Mouse (Mus musculus): ENCODE results near the gene B3gnt6.
"Not testable (repeated sequence)": the region's sequence is repeated elsewhere in the genome, so short reads cannot be mapped to it uniquely, and the experiment has no call there.

B3gnt6 gene

DNA sequence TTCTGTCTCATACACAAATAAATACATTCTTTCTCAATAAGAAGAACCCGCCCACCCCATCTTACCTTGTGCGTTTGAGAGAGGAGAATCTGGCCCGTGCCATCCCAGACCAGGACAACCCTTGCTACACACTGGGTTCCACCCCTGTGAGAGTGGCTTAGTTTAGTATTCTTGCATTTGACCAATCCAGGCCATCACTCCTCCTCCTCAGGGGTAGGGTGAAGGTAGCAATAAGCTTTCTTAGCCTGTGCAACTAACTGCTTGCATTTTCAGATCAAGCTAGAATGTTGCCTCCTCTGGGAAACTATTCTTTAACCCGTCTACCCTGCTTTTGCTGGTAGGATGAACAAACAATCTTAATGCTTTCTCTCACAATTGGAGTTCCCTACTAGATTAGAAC, at the start of gene B3gnt6:
TSS of gene B3gnt6 (minus strand) at position 101 of the 400 bp plus-strand sequence.
- no peak for ATAC-seq (ENCODE audit: low TSS enrichment)

DNA sequence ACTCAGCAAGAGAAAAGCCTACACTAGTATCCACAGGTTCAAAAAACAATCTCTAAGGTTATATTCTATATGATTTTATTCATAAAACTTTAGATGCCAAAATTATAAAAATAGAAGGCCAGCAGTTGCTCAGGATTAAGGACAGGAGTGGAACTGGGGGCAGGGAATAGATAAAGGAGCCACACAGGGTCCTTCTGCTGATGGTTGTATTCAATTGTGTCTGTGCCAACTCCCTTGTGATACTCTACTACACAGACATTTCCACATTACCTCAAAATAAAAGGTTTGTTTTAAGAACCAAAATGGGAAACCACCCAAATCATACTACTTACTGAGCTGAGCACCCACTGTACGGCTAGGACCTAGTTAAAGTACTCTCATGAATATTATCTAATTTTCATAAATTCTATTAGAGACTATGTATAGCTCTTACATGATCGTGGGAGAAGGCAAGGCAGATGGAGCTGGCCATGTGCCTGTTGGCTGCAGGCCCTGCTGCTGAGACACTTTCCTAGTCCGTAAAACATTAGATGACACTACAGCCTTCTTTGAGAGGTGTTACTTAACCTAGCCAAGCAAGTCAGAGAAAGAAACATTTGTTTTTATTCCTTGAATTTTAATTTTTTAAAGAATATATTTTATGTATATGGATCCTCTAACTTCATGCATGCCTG, 37.5 kb upstream of the B3gnt6 start:
- peak; percentile 41; the same call in 1 of the 2 replicates for ATAC-seq (ENCODE audit: low TSS enrichment)

DNA sequence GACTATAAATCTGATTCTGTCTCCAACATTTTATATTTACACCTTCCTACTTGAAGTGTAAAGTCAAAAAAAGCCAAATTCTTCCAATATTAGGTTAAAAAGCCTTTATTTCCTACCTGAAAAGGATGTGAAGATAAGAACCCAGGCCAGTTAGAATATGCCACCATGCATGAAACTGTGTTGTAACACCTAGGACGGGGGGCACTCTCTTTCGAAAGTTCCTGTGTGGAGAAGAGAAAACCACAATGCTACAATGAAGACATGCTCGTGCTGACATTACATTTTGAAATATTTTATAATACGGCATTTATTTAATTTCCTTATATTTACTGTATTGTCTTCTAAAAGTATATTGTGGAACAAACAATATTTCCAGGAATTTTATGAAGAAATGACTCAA, 24.5 kb upstream of the B3gnt6 start:
- ATAC-seq (ENCODE audit: low TSS enrichment): no peak

DNA sequence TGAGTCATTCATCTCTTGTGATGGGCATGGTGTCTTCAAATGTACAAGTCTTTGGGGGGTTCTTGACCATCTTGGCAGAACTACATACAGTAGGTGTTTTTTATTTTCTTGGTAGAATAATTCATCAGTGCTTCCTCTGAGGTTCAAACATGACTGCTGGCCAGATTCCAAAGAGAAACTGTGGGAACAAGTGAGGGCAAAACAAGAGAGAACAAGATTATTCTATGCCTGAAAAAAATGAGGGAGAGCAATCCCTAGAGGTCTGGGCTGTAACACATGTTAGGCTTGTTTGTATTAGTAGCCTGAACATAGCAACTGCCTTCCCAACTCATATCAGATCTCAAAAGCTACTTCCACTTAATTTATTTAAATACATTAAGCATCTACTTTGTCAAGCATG, 17.4 kb upstream of the B3gnt6 start:
- ATAC-seq (ENCODE audit: low TSS enrichment): no peak

DNA sequence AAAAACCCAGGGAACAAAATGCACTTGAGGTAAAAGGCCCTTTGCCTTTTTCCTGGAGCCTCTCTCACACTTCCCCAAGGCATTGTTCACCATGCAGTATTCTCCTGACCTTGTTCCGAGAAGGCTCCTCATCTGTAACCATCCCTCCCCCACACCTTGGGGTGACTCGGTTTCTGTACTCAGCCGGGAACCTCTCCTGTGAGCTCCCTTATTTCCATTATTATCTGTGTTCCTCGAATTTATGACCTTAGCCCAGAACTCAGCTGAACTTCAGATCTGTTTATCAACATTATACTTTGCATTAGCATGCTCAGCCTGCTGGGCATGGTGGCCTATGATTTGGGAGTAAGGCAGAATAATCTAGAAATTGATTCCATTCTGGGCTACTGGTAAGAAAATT, 3.7 kb upstream of the B3gnt6 start:
- ATAC-seq (ENCODE audit: low TSS enrichment): no peak

DNA sequence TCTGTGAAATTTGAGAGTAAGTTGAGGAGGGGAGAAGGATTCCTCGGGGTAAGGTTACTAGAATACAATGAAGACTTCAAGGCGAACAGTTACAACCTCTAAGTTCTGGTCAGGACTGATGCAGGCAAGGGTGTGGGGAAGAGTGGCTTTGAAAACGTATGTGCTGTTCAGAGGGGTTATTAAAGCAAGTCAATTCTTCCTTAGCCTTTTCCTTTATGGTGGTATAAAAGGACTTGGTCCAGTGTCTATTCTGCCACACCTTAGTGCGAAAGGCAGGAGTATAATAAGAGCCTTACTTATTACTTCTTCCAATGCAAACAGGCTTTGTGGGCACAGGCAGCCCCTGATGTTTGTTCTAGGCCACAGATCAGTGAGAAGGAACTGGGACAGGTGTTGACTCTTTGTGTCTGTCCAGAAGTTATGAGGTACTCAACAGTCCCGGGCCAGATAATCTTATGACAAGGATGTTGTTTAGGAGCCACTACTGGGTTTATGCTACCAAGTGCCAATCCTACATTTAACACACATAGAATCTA, 2.3 kb upstream of the B3gnt6 start:
- ATAC-seq (ENCODE audit: low TSS enrichment): no peak

DNA sequence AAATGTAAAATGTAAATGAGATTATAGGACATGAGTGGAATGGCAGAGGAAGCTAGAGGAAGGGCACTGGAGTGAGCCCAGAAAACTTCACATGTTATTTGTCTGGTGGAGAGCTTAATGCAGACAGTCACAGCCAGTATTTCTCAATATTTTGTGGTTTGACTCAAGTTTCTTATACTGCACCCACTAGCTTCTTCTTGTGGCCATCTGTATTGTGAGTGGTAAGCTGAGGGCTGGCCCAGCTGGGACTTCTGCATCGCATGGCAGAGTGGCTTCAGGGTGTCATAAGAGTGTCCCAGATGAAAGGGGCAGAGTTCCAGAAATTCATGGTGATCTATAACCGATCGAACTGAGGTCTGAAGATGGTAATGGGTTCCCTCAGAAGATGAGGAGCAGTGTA, 1.1 kb upstream of the B3gnt6 start:
- ATAC-seq (ENCODE audit: low TSS enrichment): no peak

DNA sequence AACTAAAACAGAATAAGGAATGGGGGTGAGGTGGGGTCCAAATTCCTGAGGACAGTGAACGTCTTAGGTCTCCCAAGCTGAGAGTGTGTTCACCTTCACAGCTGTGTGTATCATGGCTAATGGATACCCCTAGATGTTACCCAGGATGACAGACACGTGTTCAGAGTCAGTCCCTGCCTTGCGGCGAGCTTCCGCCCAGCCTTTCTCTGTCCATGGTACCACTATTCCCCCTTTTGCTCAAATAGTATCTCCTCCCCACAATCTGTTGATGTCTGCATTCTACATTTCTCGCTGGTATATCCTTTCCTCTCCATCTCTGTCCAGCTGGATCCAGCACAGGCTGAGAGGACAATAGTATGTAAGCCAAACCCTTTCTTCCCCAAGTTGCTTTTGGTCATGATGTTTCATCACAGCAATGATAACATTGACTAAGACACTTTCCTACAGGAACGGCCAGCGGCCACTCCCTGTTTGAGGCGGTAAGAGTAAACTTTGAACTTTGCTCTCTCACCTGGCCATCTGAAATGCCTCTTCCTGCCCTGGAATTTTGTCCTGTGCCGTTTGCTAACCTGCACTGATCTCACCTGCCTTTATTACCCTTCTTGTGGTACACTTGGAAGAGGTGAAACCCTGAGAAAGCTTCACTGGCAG, 4.0 kb downstream of the B3gnt6 start:
- no peak for ATAC-seq (ENCODE audit: low TSS enrichment)

DNA sequence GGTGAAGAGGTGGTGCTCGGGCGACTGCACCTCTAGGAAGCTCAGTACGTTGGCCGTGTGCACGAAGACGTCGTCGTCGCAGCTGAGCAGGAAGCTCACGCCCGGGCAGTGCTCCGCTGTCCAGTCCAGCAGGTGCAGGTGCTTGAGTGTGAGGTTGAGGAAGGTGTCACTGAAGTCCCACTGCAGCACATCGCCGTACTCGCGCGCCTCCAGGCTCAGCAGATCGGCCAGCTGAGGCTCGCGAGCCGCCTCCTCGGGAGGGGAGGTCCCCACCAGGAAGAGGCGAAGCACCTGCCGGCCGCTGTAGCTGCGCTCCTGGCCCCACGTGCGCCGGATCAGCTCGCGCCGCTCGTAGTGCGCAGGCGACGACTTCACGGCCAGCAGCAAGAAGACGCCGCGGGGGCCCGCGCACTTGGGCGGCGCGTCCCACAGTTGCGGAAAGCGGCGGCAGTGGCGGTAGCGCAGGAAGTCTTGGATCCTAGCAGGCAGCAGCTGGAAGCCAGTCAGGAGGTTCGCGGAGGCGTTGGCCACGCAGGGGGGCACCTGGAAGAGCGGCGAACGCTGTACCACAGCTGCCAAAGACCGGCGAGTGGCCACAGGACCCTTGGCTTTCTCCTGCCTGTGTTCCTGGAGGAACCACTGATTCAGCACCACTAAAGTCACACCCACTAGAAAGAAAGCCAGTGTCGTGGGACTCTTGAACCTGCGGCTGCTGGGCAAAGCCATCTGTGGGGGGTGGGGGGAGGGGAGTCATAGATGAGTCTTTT, 5.1 kb downstream of the B3gnt6 start:
- ATAC-seq (ENCODE audit: low TSS enrichment): peak; percentile 54

DNA sequence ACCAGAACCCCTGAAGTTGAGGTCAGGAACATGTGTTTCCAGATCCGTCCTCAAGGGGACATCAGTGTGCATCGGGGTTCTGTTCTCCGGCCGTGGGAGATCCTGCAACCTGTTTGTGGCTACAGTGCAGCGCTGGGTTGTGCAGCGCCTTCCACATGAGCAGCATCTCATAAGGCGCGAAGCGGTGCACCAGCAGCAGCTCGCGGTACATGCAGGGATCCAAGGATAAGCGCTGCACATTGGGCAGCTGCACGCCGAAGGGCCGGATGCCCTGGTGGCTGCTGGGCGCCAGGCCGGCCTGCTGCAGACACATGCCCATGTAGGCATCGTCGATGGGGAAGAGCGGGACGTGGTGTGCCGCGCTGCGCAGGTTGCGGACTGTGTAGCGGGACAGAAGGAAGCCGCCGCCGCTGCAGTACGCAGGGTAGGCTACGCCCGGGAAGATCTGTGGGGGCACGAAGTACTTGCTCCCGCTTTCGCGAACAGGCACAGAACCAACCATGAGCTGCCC, 5.7 kb downstream of the B3gnt6 start:
- peak; percentile 65 for ATAC-seq (ENCODE audit: low TSS enrichment)

DNA sequence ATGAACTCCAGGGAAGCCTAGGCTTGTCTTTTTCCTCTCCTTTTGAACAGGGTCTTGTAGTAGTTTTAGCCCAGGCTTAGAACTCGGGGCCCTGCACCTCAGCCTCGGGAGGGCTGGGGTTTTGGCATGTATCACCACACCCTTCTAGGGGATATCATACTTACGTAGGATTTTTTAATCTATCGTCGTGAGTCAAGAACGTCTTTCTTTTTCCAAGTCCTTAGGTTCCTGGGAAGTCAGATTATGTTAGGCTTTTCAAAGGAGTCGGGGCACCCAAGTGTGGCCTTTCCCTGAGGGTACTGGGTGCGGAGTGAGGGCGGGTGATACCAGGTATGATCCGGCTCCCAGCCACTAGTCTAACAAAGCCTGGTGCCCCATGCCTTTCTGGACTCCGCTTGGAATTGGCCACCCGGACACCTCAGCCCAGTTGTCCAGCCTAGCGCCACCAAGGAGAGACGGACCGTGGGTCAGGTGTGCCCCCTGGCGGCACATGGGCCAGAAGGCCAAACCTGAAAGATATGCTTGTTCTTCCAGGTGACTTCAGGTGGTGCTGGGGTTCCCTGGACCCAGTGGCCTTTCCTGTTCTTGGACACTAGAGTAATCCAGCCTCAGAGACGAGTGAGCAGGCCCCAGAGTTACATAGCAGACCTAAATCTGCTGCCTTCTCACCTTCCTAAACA, 7.6 kb downstream of the B3gnt6 start:
- no peak for ATAC-seq (ENCODE audit: low TSS enrichment)

DNA sequence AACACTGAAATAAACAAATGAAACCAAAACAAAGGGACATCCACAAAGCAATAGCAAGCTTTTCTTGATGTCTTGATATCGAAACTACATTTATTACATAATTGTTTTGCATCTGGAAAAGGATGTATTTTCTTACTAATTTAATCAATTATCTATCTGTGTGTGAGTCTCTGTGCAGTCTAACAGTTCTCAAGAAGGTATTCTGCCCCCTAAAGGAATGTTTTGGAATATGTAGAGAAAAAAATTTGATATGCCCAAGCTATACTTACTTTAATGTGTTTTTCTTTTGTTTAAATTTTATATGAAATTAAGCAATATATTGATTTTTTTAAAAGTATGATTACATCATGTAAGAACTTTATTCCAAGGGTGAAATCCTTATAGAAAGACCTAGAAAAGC, 8.7 kb downstream of the B3gnt6 start:
- ATAC-seq (ENCODE audit: low TSS enrichment): no peak

DNA sequence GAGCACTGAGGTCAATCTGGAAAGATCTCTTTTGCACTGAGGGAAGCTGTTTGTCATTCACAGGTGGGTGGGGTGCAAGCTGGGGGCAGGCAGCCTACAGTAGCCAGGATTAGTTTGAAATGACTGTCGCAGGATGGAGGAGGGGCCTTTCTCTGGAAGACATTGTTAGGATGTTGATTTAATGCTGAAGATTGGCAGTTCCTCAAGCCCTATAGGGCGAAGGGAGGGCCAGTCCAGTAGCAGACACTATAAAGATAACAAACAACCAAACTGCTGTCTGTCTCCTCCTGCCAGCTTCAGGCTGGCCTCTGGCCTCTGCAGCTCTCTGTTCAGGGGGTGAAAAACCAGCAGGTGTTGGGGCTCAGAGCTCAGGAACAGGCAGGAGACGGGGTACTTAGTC, 9.5 kb downstream of the B3gnt6 start:
- no peak for ATAC-seq (ENCODE audit: low TSS enrichment)

DNA sequence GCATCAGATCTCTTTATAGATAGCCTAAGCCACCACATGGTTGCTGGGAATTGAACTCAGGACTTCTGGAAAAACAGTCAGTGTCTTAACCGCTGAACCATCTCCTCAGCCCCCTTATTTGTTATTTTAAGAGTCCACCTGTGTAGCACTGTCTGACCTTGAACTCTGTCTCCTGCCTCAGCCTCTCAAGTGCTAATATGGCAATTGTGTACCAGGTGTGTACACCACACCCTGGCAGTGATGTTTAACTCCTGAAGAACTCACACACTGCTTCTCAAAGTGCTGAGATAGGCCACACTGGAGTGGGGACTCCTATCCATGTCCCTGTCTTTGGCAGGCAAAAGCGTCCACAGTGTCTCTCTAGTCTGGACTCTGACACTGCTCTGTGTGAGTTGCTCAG, 10.6 kb downstream of the B3gnt6 start:
- ATAC-seq (ENCODE audit: low TSS enrichment): no peak

DNA sequence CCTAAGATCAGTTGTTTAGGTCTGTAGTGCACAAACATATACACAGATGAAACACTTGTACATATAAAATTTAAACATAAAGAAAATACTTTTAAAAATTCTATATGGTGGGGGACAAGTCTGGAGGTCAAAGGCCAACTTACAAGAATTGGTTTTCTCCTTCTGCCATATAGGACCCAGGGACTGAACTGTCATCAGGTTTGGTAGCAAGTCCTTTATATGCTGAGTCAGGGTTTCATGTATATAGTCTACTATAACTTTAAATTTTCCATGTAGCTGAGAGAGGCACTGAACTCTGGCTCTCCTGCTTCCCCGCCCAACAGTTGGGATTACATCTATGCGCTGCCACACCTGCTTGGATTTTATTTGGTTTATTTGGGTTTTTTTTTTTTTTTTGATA, 11.0 kb downstream of the B3gnt6 start:
- no peak for ATAC-seq (ENCODE audit: low TSS enrichment)

DNA sequence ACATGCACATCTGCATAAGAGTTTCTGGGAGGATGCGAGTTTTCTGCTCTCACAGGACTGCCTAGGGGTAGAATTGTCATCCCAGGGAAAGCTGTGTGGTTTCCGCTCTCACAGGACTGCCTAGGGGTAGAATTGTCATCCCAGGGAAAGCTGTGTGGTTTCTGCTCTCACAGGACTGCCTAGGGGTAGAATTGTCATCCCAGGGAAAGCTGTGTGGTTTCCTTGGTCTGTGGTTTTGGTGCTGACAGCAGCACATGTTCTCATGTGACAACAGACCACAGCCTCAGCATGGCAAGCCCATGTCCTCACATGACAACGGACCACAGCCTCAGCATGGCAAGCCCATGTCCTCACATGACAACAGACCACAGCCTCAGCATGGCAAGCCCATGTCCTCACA, 11.9 kb downstream of the B3gnt6 start:
- ATAC-seq (ENCODE audit: low TSS enrichment): not testable (repeated sequence)

DNA sequence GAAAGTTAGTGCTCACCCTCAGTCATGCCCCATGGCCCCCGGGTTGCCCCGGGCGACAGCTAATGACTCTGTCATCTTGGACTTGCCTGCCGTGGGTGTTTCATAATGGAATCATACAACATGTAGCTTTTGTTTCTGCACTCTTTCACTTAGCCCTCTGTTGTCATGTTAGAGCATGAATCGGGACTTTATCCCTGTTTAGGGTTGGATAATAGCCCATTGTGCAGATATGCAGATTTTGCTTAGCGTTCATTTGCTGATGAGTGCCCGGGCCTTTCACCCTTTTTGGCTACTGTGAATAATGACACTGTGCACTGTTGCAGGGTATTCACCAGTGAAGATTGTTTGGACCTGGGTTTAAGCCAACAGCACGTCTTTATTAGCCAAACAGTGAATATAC, 12.6 kb downstream of the B3gnt6 start:
- ATAC-seq (ENCODE audit: low TSS enrichment): no peak

DNA sequence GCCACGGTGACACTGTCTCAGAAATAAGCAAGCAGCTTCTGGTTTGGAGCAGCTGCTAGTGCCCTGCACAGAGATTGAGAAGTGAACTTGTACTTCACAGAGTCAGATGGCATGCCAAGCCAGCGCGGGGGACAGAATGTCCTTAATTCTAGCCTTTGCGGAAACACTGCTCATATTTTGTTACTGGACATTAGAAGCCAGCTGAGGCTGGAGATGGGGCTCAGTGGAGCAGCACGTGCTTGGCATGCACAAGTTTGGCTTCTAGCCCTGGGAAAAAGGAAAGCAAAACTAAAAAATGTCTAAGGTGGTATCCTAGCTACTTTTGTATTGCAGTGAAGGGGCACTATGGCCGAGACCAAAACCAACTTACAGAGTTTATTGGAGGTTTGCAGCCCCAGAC, 14.0 kb downstream of the B3gnt6 start:
- peak; percentile 6; the same call in 1 of the 2 replicates for ATAC-seq (ENCODE audit: low TSS enrichment)

DNA sequence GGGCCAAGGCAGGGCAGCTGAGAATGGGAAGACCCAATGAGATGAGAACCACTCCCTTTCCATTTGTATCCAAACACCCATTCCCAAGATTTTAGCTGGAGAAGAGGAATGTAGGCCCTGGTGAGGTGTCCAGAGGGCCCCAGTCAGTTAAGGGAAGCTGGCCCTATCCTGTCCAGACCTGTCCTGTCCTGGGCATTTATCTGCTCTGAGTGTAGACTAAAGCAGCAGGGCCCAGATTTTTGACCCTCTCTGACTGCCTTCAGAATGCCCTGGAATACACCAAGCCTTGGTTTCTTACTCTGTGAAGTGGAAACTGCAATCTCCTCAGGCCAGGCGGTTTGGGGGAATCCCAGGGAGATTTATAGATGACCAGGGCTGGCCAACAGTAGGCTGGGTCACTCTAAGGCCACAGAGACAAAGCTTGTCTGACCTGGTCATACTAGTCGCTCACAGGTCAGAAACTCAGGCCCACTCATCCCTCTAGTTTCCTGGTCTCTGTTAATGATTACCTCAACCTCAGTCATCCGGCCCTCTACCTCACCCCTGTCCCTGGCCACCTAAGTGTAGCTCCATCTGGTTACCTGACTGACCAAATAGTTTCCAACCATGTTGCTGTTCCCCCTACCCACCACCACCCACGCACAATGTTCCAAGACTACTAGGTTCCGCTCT, 20.6 kb downstream of the B3gnt6 start:
- ATAC-seq (ENCODE audit: low TSS enrichment): no peak; the same call in 1 of the 2 replicates

DNA sequence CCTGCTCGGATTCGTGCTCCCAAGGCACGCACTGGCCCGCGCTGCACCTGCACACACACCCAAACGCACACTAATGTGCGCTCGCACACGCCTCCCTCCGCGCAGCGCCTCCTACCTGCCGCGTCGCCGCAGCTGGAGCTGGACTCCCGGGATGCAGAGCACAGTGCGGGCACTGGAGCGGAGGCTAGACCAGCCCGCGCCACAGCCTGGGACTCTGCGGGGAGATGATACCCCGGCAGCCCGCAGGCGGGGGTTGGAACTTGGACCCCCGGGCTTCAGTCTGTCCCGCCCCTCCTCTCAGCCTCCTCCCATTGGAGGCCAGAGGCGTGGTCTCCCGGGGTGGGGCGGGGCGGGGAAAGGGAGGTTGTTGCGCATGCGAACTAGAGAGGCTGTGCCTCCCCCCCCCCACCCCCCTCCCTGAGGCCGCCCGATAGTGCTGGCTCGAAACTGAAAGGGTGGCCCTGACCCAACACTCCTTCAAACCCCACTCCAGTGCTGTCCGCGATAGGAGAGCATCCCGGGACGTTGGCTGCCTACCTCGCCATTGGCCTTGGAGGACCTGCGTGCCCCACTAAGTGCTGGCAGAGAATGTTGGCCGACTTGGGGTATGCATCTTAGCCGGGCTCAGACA, 21.2 kb downstream of the B3gnt6 start, which contains the start of gene Capn5:
TSS of gene Capn5 (minus strand) at position 346 of the 631 bp plus-strand sequence.
- ATAC-seq (ENCODE audit: low TSS enrichment): peak; percentile 86

DNA sequence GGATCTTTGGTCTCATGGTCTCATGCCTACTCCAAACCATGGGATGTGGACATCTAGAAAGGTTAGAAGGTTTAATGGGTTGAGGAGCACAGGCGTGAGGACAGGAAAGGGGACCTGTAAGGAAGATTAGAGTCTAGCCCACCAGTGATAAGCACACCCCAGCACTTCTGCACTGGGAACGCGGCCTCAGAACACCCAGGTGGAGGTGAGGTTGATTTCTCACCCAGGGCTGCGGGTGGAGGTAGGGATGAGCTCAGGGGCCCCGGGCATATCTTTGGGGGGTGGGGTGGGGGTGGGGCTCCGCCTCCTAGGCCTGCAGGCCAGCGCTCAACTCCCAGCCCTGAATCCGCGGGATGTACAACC, 21.7 kb downstream of the B3gnt6 start:
- ATAC-seq (ENCODE audit: low TSS enrichment): peak; percentile 14; the same call in 1 of the 2 replicates
